Mouse (Mus musculus) heart, postnatal 4 days (tissue): ENCODE measurements at regions not wholly inside any gene's neighbourhood (a gene's known extent, or its start where the extent isn't known, plus 50 kb on each side); places are given as distances from the start of the nearest gene placed in this dataset.

ENCODE experiments used
- DNase-seq: peaks from one replicate; pipeline ENCODE4 v3.0.0; 2021

DNA sequence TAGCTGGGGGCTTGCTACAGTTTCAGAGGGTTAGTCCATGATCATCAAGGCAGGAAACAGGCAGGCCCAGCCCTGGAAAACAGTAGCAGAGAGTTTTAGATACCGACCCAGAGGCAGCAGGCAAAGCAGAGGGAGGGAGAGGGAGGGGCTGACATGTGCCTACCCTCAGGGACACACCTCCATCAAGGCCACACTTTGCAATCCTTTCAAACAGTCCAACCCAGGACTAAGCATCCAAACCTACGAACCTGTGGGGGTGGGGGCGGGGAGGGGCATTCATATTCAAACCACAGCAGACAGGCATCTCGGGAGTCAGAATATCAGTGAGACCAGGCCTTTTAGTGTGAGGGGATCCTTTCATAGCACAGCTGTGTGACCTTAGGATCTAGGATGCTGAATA is 103.2 kb downstream of the Fam168b start:
- no peak for DNase-seq

DNA sequence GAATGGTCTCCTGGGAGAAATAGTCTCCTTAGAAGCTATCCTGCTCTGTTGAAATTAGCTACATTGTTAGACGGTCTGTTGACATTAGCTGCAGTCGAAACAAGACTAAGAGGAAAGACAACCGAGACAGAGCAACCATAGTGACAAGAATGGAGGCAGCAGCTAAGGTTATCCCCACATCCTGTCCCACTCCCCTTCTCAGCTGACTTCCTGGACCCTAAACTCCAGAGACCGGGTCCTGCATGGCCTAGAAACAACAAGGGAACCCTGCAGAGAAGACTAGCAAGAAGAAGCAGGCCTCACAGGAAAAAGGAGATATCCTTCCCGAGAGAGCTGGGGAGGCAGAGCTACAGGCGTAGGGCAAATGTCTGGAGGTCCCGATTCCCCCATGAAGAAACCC is 102.0 kb downstream of the Fam168b start:
- DNase-seq, result no peak

DNA sequence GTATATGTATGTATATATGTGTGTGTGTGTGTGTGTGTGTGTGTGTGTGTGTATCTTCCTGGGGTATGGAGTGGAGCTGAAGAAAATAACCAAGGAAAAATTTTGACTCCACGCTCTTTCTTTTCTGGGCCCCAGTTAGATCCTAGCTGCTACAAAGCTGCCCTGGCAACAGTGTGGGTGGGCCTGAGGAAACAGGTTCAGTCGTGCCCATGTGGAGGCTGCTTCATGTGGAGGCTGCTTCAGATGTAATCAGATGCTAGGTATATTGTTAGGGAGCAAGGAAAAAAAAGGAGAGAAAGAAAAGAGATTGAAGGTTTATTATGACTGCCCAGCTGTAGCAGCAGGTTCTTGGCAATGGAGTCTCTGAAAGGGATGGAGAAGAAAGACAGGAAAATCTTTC is 100.6 kb downstream of the Fam168b start:
- DNase-seq, result no peak

DNA sequence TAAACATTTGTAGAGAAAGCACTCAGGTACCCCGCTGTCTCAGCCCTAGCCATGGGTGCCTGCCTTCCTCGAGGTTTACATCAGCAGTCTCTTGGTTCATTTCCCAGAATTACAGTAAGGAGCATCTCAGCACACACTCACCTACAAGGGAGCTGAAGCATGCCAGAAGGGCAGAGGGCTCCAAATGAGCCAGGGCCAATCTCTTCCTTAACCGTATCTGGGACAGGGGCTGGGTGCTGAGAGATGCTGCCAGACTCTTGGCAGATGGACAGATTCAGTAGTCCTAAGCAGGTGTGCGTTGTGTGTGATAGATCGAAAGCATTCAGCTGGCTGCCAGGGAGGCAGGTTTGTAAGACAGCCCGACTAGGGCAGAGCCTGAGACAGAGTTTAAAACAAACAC is 97.0 kb downstream of the Fam168b start:
- no peak for DNase-seq

DNA sequence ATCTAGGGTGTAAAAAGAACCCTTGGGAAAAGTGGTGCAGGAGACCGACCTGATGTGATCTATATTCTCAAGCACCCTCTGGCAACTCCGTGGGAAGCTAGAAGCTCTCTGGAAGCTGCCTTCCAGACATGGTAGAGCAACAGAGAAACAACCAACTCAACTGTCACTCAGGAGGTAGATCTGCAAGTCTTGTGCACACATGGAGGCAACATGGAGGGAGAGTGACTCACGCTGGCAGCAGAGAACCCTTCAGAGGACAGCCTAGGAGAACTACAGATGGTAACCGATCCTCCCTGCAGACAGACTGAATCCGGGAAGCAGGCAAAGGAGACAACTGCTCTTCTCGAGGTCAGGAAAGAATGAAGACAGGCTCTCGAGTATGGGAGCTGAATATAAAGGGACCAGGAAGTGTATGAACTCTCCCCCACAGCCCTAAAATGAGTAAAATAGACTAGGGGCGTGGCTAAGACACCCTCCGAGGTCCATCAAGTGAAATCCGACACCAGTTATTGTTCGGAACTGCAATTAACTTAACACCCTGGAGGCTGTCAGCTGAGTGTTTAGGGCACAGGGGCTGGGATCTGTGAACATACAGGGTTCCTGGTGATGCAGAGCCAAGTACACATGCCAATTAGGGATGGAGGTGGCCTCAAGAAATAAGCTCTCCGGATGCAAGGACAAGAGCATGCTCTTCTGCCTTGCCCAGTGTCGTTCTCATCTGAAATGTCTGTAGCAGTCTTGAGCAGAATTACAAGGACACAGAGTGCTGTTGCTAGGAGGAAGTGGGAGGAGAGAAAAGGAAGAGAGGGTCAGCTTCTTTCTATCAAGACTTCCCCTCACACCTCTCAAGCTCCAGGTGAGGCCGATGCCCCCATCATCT is 93.5 kb downstream of the Fam168b start:
- DNase-seq, result no peak

DNA sequence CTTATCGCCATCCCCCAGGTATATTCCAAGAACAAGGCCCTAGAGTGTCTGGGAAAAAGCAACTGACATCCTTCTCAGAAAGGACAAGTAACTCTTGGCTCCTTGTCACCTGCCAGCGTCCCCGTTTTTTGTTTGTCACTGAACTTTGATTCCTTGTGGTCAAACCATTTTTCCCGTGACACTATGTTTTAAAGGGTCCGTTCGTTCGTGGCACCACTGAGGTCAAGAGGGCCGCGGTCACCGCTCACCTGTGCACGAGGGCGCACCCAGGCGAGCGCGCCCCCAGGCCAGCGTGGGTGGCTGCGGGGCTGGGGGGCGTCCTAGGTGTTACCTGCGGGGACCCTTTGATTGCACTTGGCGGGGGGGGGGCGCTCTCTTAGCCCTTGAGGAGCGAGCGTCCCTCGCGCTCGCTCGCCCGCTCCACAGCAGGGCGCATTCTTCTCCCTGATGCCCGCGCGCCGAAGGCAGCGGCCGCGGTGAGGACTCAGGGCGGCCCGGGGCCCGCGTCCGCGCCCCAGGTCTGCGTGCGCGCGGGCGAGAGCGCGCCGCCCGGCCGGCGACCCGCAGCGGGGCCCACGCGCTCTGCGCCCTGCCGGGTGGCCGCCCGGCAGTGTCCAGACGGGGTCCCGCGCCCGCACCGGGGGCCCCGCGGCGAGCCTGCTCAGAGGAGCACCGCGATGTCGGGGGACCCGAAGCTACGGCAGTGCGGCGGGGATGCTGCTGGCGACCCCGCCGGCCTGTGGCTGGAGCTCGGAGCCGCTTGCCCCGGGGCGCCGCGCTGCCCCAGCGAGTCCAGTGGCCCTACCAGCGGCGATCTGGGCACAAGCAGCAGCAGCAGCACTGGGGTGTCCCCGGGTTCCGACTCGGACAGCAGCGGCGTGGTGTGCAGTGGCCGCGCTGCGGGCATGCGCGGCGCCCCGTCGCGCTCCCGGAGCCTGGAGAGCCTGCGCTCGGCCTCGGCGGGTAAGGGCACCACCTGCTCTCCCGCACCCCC is 92.5 kb downstream of the Fam168b start:
- DNase-seq, result no peak

DNA sequence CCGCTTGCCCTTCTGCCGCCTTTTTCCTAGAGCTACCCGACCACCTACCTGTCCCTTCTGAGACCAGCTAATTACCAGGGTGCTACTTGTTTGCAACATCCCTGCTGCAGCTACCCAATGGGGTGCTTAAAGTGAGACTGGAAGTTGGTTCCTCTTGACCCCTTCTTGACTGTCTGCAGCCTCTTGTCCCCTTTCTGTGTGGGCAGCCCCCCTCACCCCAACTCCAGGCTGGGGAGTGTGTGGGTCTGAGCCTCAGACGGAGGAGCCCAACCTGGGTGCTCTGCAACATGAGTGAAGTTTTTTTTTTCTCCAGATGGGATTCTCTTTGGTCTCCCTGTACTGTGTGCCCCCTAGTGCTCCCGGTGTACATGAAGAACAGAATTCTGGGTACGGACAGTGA is 91.7 kb downstream of the Fam168b start:
- DNase-seq, result no peak

DNA sequence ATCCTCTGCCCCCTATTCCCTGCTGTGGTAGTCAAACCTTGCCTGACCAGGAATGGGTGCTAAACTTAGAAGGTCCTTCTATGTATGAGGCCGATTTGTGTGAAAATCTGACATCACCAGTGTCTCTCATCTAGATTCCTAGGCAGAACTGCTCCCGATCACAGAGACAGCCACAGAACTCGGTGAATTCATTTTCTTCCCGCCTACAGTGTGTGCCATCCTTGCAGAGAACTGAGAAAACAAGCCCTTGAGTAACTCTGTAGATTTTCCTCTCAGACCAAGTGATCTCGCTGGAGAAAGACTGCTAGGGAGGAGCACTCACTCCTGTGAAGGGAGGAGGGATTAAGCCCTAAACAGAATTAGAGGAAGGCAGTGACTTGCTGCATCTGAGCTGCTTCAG is 89.3 kb downstream of the Fam168b start:
- DNase-seq, result no peak

DNA sequence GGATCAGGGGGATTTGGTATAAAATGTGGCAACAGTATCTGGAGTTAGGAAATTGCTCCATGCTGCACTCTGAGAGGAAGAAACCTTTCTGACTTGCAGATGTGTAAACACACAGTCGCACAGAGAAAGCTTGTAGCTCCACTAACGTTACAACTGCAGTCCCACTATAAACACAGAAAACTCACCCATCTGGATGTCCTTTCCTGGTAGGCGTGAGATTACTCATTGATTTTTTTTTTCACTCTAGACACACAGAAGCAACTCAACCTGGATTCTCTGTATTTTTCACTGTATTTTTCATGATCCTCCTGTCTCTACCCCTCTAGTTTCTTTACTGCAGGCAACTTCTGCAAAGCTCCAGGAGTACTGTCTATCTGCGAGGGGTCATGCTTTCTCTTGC is 82.3 kb downstream of the Fam168b start:
- DNase-seq, result no peak

DNA sequence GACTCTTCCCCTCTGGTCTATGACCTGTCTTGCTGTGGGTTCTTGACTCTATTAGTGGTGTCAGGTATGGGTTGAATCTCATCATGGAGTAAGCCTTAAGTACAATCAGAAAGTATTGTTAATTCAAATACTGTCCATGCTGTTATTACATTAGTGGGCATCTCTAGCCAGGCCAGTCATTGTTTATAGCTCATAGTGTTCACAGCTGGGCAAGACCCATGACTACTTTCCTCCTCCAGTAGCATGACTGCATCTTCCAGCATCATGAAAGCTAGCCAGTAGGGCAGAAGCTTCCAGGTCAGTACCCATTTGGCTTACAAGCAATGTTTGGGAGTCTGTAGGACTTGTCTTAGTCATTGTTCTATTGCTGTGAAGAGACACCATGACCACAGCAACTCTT is 81.4 kb downstream of the Fam168b start:
- no peak for DNase-seq

DNA sequence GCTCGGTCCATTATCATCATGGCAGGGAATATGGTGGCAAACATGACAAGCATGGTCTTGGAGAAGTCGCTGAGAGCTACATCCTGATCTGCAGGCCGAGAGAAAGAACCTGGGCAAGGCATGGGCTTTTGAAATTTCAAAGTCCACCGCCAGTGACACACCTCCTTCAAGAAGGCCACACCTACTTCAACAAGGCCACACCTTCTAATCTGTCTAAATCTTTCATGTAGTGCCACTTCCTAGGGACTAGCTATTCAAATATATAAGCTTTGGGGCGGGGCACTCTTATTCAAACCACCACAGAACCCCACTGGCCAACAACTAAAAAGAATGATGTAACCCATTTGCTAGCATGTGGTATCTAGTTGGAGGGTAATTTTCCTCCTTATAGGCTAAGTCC is 81.0 kb downstream of the Fam168b start:
- no peak for DNase-seq
